Mouse (Mus musculus): Measurements from ENCODE around the gene Npas3. TPM values are rescaled to one million over a fixed set of nuclear protein-coding genes. Genes with fewer than 3 reads are reported as not detected.

Npas3 gene
- polyA plus RNA-seq, 1 experiment from 2014 or later: 2.0 TPM

GRCm38 (mm10) chr12:53527046-53527445 lies 278.6 kb downstream of the Npas3 start:
- ATAC-seq (replicated peaks; ENCODE audit: low FRiP score) (no peak), DNase-seq (ENCODE audit: low spot score) (no peak)
- no peak overlapping the region for H3K4me3 ChIP-seq (ENCODE audit: low read depth, low read length)
- H3K4me2 ChIP-seq: no peak overlapping the region
- no peak overlapping the region for H3K27ac ChIP-seq (ENCODE audit: low read depth, low read length)
- no peak overlapping the region for H3K9ac ChIP-seq (ENCODE audit: low read depth, low read length)
- no peaks in the 10 kb centered on the region for H3K9me3 ChIP-seq (ENCODE audit: control insufficient read depth, low read length)
- no peaks in the 10 kb centered on the region for H3K27me3 ChIP-seq (replicated peaks; ENCODE audit: control insufficient read depth, insufficient read depth, low read length)
- H3K36me3 ChIP-seq (ENCODE audit: control insufficient read depth, insufficient read depth, low read length): no peaks in the 10 kb centered on the region
- WGBS: 86% methylated on average over 3 of the region's 3 CpGs
- no peaks in the 10 kb centered on the region for H3K4me1 ChIP-seq (replicated peaks; ENCODE audit: control insufficient read depth, insufficient read depth, low read length)

- no peaks in the 10 kb centered on the region for H3K9me3 ChIP-seq (ENCODE audit: control insufficient read depth, low read length)
- no peak overlapping the region for H3K4me2 ChIP-seq
- WGBS: 74% methylated on average over 2 of the region's 2 CpGs
- H3K4me3 ChIP-seq (ENCODE audit: low read depth, low read length): no peak overlapping the region
- H3K27ac ChIP-seq (ENCODE audit: low read depth, low read length): no peak overlapping the region
- no peaks in the 10 kb centered on the region for H3K36me3 ChIP-seq (ENCODE audit: control insufficient read depth, insufficient read depth, low read length)
- H3K27me3 ChIP-seq (replicated peaks; ENCODE audit: control insufficient read depth, insufficient read depth, low read length): no peaks in the 10 kb centered on the region
- ATAC-seq (replicated peaks; ENCODE audit: low FRiP score) (no peak), DNase-seq (ENCODE audit: low spot score) (no peak)
- H3K9ac ChIP-seq (ENCODE audit: low read depth, low read length): no peak overlapping the region
- no peaks in the 10 kb centered on the region for H3K4me1 ChIP-seq (replicated peaks; ENCODE audit: control insufficient read depth, insufficient read depth, low read length)
Observed at GRCm38 (mm10) chr12:53529345-53529744, 280.9 kb downstream of the Npas3 start.

GRCm38 (mm10) chr12:53536816-53537215 lies 288.3 kb downstream of the Npas3 start:
- DNase-seq (ENCODE audit: low spot score) (no peak), ATAC-seq (replicated peaks; ENCODE audit: low FRiP score) (no peak)
- Histone ChIP-seq H3K9ac (ENCODE audit: low read depth, low read length) (no peak overlapping the region), H3K27me3 (replicated peaks; ENCODE audit: control insufficient read depth, insufficient read depth, low read length) (no peaks in the 10 kb centered on the region), H3K4me1 (replicated peaks; ENCODE audit: control insufficient read depth, insufficient read depth, low read length) (no peaks in the 10 kb centered on the region), H3K27ac (ENCODE audit: low read depth, low read length) (no peak overlapping the region), H3K36me3 (ENCODE audit: control insufficient read depth, insufficient read depth, low read length) (no peaks in the 10 kb centered on the region), H3K4me2 (no peak overlapping the region), H3K9me3 (ENCODE audit: control insufficient read depth, low read length) (no peaks in the 10 kb centered on the region), H3K4me3 (ENCODE audit: low read depth, low read length) (no peak overlapping the region)
- 68% methylated on average over 5 of the region's 5 CpGs for WGBS

- H3K36me3 ChIP-seq (ENCODE audit: control insufficient read depth, insufficient read depth, low read length): no peaks in the 10 kb centered on the region
- WGBS: 90% methylated on average over 2 of the region's 2 CpGs
- no peak overlapping the region for H3K4me3 ChIP-seq (ENCODE audit: low read depth, low read length)
- H3K9me3 ChIP-seq (ENCODE audit: control insufficient read depth, low read length): no peaks in the 10 kb centered on the region
- no peak overlapping the region for H3K4me2 ChIP-seq
- H3K27me3 ChIP-seq (replicated peaks; ENCODE audit: control insufficient read depth, insufficient read depth, low read length): no peaks in the 10 kb centered on the region
- H3K4me1 ChIP-seq (replicated peaks; ENCODE audit: control insufficient read depth, insufficient read depth, low read length): no peaks in the 10 kb centered on the region
- DNase-seq (ENCODE audit: low spot score): no peak
- H3K9ac ChIP-seq (ENCODE audit: low read depth, low read length): no peak overlapping the region
- no peak for ATAC-seq (replicated peaks; ENCODE audit: low FRiP score)
- H3K27ac ChIP-seq (ENCODE audit: low read depth, low read length): no peak overlapping the region
Observed at GRCm38 (mm10) chr12:53556359-53556758, 307.9 kb downstream of the Npas3 start.

- no peak overlapping the region for H3K9ac ChIP-seq (ENCODE audit: low read depth, low read length)
- no peaks in the 10 kb centered on the region for H3K4me1 ChIP-seq (replicated peaks; ENCODE audit: control insufficient read depth, insufficient read depth, low read length)
- H3K4me2 ChIP-seq: no peak overlapping the region
- DNase-seq (ENCODE audit: low spot score) (no peak), ATAC-seq (replicated peaks; ENCODE audit: low FRiP score) (no peak)
- WGBS: 83% methylated on average over 1 of the region's 1 CpGs
- no peaks in the 10 kb centered on the region for H3K27me3 ChIP-seq (replicated peaks; ENCODE audit: control insufficient read depth, insufficient read depth, low read length)
- no peak overlapping the region for H3K27ac ChIP-seq (ENCODE audit: low read depth, low read length)
- H3K9me3 ChIP-seq (ENCODE audit: control insufficient read depth, low read length): no peaks in the 10 kb centered on the region
- no peak overlapping the region for H3K4me3 ChIP-seq (ENCODE audit: low read depth, low read length)
- no peaks in the 10 kb centered on the region for H3K36me3 ChIP-seq (ENCODE audit: control insufficient read depth, insufficient read depth, low read length)
Observed at GRCm38 (mm10) chr12:53558259-53558658, 309.8 kb downstream of the Npas3 start.

- Histone ChIP-seq H3K27me3 (replicated peaks; ENCODE audit: control insufficient read depth, insufficient read depth, low read length) (no peaks in the 10 kb centered on the region), H3K4me3 (ENCODE audit: low read depth, low read length) (no peak overlapping the region), H3K4me1 (replicated peaks; ENCODE audit: control insufficient read depth, insufficient read depth, low read length) (no peaks in the 10 kb centered on the region), H3K36me3 (ENCODE audit: control insufficient read depth, insufficient read depth, low read length) (no peaks in the 10 kb centered on the region), H3K9ac (ENCODE audit: low read depth, low read length) (no peak overlapping the region), H3K4me2 (no peak overlapping the region), H3K9me3 (ENCODE audit: control insufficient read depth, low read length) (no peaks in the 10 kb centered on the region), H3K27ac (ENCODE audit: low read depth, low read length) (no peak overlapping the region)
- WGBS: 87% methylated on average over 12 of the region's 12 CpGs
- ATAC-seq (replicated peaks; ENCODE audit: low FRiP score) (no peak), DNase-seq (ENCODE audit: low spot score) (no peak)
Observed at GRCm38 (mm10) chr12:53566712-53567387, 318.4 kb downstream of the Npas3 start.

- Histone ChIP-seq H3K27ac (ENCODE audit: low read depth, low read length) (no peak overlapping the region), H3K4me2 (no peak overlapping the region), H3K9ac (ENCODE audit: low read depth, low read length) (no peak overlapping the region), H3K36me3 (ENCODE audit: control insufficient read depth, insufficient read depth, low read length) (no peaks in the 10 kb centered on the region), H3K27me3 (replicated peaks; ENCODE audit: control insufficient read depth, insufficient read depth, low read length) (no peaks in the 10 kb centered on the region), H3K4me1 (replicated peaks; ENCODE audit: control insufficient read depth, insufficient read depth, low read length) (no peaks in the 10 kb centered on the region), H3K9me3 (ENCODE audit: control insufficient read depth, low read length) (no peaks in the 10 kb centered on the region), H3K4me3 (ENCODE audit: low read depth, low read length) (no peak overlapping the region)
- ATAC-seq (replicated peaks; ENCODE audit: low FRiP score): no peak
- DNase-seq (ENCODE audit: low spot score): no peak
- 83% methylated on average over 5 of the region's 5 CpGs for WGBS
Observed at GRCm38 (mm10) chr12:53581181-53581580, 332.7 kb downstream of the Npas3 start.

GRCm38 (mm10) chr12:53587249-53587648 lies 338.8 kb downstream of the Npas3 start:
- DNase-seq (ENCODE audit: low spot score): no peak
- no peaks in the 10 kb centered on the region for H3K9me3 ChIP-seq (ENCODE audit: control insufficient read depth, low read length)
- no peaks in the 10 kb centered on the region for H3K36me3 ChIP-seq (ENCODE audit: control insufficient read depth, insufficient read depth, low read length)
- no peaks in the 10 kb centered on the region for H3K27me3 ChIP-seq (replicated peaks; ENCODE audit: control insufficient read depth, insufficient read depth, low read length)
- ATAC-seq (replicated peaks; ENCODE audit: low FRiP score): no peak
- H3K4me1 ChIP-seq (replicated peaks; ENCODE audit: control insufficient read depth, insufficient read depth, low read length): no peaks in the 10 kb centered on the region
- WGBS: 75% methylated on average over 5 of the region's 5 CpGs
- no peak overlapping the region for H3K4me3 ChIP-seq (ENCODE audit: low read depth, low read length)
- no peak overlapping the region for H3K4me2 ChIP-seq
- no peak overlapping the region for H3K9ac ChIP-seq (ENCODE audit: low read depth, low read length)
- no peak overlapping the region for H3K27ac ChIP-seq (ENCODE audit: low read depth, low read length)

- ATAC-seq (replicated peaks; ENCODE audit: low FRiP score): no peak
- Histone ChIP-seq H3K36me3 (ENCODE audit: control insufficient read depth, insufficient read depth, low read length) (no peaks in the 10 kb centered on the region), H3K4me2 (no peak overlapping the region), H3K9ac (ENCODE audit: low read depth, low read length) (no peak overlapping the region), H3K27ac (ENCODE audit: low read depth, low read length) (no peak overlapping the region), H3K4me3 (ENCODE audit: low read depth, low read length) (no peak overlapping the region), H3K9me3 (ENCODE audit: control insufficient read depth, low read length) (no peaks in the 10 kb centered on the region), H3K27me3 (replicated peaks; ENCODE audit: control insufficient read depth, insufficient read depth, low read length) (no peaks in the 10 kb centered on the region), H3K4me1 (replicated peaks; ENCODE audit: control insufficient read depth, insufficient read depth, low read length) (no peaks in the 10 kb centered on the region)
- no peak for DNase-seq (ENCODE audit: low spot score)
- 85% methylated on average over 19 of the region's 19 CpGs for WGBS
Observed at GRCm38 (mm10) chr12:53587691-53588504, 339.4 kb downstream of the Npas3 start.
